Mouse (Mus musculus) stomach, postnatal 0 days (tissue): ENCODE measurements at regions not wholly inside any gene's neighbourhood (a gene's known extent, or its start where the extent isn't known, plus 50 kb on each side); places are given as distances from the start of the nearest gene placed in this dataset.

Source experiments
- CTCF ChIP-seq: IDR thresholded peaks from 2 replicates; pipeline ENCODE4 v1.5.1; 2016; ENCODE audit warnings: antibody characterized with exemption, low read depth, mild to moderate bottlenecking, moderate library complexity
- EP300 ChIP-seq: optimal IDR thresholded peaks from 2 replicates; pipeline ENCODE3; 2016; ENCODE audit warnings: antibody characterized with exemption

GRCm38 (mm10) chr6:117323850-117324249 is 155.5 kb downstream of the Cxcl12 start:
- TF ChIP-seq CTCF (no peak), EP300 (no peak)
